Mouse (Mus musculus) monocyte, adult 5-6 weeks (primary cell): ENCODE results near the gene Ackr2. TPM values are rescaled to one million over a fixed set of nuclear protein-coding genes. Genes with fewer than 3 reads are reported as not detected.

Experiments
- ATAC-seq: fragments of 153-309, 156-312 bp; replicated peaks from 2 replicates; pipeline ENCODE4 v1.8.0; 2017; ENCODE audit warnings: mild to moderate bottlenecking; ENCODE audit not compliant: low TSS enrichment, insufficient number of reproducible peaks, severe bottlenecking, poor library complexity, low FRiP score
- total RNA-seq: library from RNA; stranded (forward); fragments of 200-1000, 200-491, 200-594 nt; gene quantifications from 3 replicates; pipeline ENCODE4 v1.2.3, GENCODE M21; 2017

The Ackr2 gene
- 0.29 to 4.3 TPM (median 3.2 TPM) in 3 replicates for total RNA-seq

DNA sequence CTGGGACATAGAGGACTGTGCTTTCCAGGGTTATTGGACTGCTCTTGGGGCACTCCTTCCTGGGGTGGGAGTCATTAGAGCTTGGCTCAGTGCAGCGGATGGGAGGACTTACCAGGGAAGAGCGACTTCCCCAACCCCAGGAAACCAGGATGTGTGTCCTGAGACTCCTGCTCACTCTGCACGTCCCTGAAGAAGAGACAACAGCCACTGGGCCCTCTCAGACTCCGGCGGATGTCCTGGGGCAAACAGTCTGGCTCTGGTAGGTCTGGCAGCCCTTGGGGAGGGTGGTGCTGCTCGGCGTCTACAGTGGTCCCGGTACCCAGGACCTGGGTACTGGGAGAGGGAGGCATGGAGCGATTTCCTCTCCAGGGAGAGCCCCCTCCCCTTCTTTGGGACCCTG lies at the start of gene Ackr2:
Gene Ackr2, plus strand, starts transcription at position 111 of the 400 bp plus-strand sequence.
- ATAC-seq, result no peak

DNA sequence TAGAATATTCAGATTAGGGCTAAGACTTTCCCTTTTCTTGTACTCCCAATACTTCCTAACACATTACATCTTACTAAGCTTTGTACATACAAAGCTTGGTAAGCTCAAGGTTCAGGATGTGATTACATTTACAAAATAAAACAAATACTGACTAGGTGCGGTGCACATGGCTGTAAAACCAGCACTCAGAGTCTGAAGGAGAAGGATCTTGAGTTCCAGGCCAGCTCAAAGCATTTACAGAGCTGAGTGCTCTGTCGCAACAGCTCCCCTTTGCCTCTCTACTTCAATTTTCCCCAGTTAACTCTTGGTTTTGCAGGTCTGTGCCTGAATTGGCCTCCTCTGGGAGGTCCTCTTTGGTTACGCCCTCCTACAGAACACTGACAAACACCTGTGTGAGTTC lies 43.9 kb upstream of the Ackr2 start:
- no peak for ATAC-seq

DNA sequence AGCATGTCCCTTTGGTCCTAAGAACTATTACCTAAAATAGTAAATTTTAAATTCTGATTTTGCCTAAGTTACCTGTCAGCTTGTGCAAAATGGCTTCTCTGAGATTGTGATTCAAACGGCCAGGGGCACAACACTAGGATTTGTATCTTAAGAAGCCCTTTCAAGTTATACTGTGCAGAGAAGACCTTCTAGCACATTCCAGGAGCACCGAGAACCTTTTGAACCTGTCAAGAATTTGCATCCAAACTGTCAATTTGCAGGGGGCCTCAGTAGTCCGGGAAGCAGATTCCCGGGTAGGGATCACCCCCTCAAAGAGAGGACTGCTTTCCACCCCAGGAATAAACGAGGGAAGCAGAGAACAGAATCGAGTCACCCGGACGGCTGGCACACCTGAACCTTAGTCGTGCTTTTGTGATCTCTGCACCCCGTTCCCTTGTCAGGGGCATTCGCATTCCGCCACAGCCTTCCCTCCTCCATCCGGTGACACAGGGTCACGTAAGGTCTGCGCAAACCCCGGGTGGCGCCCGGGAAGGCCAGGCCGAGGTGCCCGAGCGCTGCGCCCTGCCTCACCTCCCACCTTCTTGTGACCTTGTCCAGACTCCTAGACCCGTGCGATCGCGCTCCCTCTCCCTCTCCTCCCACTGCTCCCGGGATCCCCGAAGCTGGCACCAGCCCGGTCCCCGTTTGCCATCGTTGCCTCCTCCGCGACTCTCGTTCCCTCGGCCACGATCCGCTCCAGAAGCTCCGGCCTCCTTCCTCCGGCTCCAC lies 41.3 kb upstream of the Ackr2 start:
- peak; percentile 8; the same call in 1 of the 2 replicates for ATAC-seq

DNA sequence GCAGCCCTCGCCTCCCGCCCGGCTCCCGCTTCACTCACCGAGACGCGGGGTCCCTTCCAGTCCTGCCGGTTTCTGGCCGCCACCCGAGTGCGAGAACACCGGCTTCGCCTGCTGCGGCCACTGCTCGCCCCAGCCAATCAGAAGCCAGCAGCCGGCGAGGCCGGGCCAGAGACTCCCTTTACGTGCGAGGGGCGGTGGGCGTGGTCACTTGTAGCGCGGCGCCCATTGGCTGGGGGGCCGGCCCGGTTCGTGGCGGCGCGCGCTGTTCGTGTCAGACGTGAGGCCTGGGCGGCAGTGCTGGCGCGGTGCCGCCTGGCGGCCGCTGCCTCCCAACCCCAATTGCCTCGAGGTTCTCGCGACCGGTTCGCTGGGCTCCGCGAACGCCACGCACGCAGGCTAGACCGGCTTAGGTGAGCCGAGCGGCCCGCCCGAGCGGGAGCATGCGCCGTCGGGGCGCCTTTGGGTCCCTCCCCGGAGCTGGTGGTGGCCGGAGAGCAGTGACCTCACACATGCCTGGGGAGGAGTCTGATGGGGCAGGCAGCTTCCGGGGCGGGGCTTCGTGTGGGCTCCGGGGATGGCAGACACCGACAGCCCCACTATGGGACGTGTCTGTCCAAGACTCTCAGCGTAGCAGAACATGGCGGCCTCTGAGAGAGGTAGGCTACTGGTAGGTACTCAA lies 40.5 kb upstream of the Ackr2 start:
- ATAC-seq, result peak; percentile 96

DNA sequence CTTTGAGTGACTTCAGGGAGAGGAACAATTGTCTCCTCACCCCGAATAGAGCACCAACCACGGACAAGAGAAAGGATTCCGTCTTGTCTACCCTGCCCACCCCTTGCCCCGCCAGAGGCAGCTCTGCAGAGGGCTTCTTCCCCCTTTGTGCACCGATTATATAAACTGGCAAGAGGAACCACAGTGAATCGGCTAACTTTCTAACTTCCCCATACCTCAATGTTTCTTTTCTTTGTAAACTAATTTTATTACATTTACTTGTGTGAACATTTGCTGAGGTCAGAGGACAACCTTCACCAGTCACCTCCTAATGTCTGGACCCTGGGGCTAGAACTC lies 40.0 kb upstream of the Ackr2 start, which contains the start of gene Higd1a:
Gene Higd1a, minus strand, starts transcription at position 210 of the 336 bp plus-strand sequence.
- ATAC-seq, result no peak

DNA sequence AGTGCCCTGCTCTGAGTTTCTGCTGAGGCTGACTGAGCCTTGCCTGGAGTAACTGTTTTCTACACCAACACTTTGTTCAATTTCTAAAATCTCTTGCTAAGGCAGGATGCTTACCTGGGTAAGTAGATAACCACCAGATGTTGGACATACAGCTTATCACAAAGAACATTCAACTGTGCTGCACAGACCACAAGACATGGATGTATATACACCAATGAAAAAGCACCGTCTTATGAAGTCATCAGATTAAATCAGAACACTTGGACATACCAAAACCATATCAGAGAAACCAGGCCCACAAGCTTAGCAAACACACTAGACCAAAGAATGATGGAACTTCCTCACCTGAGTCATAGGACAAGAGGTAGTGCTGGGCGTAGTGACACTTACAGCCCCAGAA lies 38.8 kb upstream of the Ackr2 start:
- ATAC-seq, result no peak

DNA sequence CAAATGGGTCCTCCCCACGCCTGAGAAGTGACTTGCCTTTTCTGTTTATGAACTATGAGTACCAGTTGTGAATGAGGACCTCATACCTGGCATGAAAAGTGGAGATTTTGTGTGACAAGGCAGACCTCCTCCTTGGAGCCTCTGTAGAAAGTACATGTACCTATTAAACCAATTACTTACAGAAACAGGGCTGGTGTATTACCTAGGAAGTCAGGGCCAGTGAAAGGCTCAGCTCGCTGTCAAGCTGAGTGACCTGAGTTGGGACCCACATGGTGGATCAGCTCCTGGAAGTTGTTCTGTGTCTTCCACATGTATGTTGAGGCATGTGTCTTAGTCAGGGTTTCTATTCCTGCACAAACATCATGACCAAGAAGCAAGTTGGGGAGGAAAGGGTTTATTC lies 37.2 kb upstream of the Ackr2 start:
- ATAC-seq, result no peak

DNA sequence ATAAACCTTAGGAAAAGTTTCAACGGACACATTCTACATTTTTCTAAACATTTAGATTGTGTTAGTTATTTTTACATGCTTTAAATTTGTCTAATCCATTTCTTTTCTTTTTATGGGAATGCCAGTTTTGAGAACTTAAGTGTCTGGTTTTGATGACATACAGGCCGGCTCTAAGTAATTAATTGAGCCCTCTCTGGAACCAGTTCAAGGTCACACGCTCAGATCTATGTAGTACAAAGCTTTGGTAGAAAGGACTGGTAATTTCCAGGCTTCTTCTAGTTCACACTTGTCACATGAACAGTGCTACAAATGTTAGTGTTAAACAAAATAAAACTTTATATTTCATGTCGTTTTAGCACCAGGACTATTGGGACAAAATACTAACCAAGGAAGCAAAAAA lies 33.3 kb upstream of the Ackr2 start:
- ATAC-seq, result no peak

DNA sequence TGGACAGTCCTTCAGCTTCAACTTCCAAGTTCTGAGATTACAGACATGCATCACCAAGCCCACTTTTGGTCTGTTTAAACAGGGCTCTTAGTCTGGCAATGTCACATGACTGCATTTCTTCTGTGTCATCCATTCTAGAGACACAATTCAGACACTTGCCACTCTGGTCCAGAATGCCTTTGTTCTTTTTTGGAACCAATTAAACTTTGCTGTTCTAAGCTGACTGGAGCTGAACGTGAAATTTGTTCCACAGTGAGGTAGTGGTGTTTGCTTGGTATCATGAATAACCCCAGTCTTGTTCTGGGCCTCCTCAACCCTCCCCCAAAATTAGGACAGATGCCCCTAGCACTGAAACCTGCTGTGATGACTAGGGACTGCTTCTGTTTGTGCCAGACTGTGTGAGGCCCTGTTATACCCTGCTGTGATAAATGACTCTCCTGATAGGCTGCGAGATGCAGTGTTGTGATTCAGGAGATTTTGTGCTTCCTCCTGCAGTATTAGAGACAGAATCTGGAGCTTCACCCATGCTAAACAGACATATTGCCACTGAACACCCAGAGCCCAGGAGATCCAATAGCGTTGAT lies 32.6 kb upstream of the Ackr2 start:
- ATAC-seq, result no peak

DNA sequence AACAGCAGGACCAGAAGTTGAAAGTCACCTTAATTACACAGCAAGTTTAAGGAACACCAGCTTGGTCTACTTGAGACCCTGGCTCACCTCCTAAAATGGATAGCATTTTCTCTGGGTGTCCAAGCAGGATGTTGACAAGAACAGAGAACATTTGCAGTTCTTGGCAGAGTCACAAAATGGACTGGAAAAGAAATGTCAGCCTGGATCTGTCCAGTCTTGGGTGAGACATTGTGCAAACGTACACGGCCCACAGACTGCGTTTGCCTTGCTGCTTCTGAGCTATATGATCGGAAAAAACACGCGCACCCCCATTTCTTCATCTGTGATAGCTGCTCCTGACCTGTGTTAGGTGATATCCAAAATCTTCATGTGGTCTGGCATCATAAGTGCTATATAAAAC lies 30.5 kb upstream of the Ackr2 start:
- ATAC-seq, result no peak

DNA sequence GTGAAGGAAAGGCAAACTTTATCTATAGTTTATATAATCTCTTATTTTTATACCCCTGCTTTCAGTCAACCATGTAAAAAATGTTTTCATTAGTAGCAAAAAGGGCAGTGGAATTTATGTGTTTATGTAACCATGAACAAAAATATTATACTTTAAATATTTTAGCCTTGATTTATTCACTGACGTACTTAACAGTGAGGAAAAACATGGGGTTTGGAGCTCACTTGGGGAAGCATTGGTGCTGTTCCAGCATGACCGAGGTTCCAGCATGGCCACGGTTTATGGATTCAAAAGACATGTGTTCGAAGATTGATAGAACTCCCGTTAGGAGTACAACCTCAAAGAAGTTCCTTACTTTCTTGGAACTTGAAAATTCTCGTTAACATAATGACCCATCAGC lies 29.9 kb upstream of the Ackr2 start:
- no peak for ATAC-seq

DNA sequence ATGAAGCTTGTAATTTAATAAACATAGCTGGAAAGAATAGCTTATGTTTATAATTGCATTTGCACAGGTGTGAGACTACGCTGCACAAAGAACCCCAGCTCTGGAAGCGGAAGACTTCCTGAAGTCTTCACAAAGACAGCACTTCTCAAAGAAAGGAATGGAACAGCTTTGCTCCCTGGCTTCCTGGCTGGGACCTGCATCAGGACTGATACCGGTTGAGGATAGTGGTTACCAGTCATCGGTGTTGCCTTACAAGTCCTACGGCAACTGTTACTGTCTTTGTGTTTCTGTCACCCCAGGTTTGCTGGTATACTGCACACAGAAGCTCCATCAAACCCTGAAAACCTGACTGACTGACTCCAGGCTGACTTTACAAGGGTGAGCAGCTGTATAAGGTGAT lies 28.7 kb upstream of the Ackr2 start:
- no peak for ATAC-seq

DNA sequence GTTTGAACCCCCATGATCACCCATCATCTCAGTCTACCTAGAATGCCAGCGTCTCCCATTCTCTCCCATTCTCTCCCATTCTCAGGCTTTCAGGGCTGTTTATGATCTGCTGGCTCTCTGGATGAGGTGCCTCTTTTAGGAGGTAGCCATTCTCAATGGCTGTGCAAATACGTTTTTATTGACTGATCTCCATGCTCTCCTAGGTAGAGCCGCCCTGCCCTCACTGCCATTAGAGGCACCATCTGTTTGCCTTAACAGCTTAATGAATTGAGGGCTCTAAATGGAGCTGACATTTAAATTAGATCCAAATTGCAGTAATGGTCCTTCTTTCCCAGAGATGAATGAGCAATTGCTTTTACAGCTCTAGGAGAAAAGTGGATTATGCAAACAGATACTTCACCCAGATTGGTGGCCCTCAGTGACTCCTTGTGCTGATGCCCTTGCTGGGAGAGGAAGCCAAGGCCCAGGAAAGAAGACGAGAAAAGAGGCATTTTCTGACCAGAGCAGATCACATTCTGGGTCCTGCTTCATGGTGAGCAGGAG lies 28.1 kb upstream of the Ackr2 start:
- no peak for ATAC-seq

DNA sequence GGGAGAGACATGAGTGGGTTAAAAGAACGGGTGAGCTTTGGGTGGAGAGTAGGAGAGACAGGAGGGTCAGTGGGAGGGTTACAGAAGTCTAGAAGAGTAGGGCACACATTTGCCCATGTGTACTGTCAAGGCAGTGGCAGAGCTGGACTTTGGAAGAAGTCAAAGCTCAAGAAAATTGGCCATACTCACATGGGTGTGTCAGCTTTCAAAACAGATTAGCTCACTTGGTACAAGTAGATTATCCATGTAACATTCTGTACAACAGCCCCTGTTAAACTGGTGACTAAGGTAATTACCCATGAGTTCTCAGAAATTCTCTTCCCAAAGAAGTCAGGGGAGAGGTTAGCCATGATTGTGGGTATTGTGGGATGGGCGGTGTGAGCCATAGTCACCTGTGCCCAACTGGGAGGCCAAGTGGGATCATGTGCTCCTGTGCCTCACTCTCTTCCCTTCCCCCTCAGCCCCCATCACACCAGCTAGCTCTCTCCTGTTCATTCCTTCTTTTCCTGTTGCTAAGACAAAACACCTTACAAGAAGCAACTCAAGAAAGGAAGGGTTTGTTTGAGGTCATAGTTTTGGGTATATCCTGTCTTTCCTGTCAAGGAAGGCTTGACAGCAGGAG lies 26.0 kb upstream of the Ackr2 start:
- ATAC-seq, result no peak

DNA sequence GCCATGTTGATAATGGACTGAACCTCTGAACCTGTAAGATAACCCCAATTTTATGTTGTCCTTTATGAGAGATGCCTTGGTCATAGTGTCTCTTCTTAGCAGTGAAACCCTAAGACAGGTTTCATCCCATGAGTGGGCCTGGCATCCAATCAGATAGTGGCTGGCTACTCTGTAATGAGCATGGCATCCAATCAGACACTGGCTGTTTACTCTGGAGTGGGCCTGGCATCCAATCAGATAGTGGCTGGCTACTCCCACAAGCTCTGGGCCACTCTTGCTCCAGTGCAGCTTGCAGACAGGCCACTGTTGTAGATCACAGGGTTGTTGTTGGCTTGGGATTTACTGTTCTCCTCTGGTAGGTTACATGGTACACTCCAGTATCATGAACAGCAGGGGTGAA lies 24.6 kb upstream of the Ackr2 start:
- no peak for ATAC-seq

DNA sequence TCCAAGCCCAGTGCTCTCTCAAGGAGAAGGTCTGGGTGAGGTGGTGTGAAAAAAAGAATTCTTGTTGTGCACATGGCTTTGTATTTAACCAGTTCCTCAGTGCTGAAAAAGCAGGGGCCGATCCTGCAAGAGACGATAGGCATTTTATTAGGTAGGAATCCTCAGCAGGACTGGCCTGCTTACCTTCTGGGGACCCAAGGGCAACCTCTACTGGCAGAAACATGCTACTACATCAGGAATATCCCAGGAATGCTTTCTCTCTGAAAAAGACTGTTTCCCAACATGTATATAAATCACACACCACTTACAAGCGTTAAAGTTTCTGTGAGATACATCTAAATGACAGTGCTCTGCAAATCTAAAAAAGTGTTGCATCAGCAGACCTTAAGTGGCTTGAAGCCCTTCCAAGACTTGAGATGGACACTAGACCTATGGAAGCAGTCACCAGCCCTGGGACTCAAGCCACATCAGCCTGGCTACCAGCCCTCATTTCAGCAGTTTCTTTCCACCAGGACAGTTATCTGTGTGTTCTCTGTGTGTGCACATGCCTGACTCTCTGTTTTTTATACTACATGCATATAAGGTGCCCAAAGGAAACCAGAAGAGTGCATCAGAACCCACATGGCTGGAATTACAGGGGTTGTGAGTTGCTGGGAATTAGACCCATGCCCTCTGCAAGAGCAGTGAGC lies 21.0 kb upstream of the Ackr2 start:
- ATAC-seq, result no peak

DNA sequence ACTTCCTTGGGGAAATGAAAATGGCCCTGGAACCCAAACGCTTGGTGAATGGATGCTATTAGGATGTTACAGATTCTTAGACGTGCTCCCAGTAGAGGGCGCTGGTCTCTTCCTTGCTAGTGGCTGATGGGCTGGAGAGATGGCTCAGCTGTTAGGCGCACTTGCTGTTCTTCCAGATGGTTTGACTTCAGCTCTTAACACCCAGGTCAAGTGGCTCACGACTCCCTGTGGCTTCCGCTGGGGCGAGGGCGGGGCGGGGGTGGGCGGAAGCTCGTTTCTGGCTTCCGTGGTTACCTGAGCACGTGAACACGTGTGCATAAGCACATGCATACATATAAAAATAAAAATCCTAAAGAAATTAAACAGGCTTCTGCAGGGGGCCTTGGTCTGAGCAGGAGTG lies 17.3 kb upstream of the Ackr2 start:
- ATAC-seq, result peak; percentile 50; the same call in 1 of the 2 replicates

DNA sequence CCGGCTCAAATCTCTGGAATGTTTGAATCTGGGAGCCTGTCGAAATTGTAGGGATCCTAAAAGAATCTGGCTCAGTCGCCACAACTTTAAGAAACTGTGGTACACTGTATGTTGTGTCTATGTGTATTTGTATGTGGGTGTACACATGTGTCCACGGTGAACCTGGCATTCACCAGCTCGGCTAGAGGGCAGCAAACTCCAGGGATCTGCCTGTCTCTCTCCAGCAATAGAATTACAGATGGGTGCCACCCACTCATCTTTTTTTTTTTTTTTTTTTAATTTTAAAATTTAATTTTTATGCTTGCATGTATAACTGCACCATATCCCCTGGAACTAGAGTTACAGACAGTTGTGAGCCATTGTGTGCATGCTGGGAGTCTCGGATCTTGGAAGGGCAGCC lies 16.9 kb upstream of the Ackr2 start:
- ATAC-seq, result no peak

DNA sequence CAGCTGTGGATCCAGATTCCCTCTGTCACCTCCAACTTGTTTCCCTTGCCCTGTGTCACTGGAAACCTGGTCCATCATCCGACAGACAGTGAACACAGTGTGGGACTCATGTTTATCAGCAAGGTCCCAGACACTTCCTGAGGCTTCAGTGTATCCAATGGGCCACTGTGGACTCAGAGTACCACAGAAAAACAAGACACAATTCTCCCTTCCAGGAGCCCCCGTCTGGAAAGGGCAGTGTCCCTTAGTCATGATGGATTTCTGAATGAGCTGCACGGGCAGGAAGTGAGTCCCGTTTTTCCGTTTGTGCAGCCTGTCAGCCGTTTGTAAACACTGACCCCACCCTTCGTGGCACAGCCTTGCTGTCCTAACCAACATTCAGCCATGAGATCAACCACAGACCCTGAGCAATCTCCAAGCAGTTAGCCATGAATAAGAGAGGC lies 16.1 kb upstream of the Ackr2 start:
- no peak for ATAC-seq
